Mouse (Mus musculus): ENCODE data around the gene Naip1. TPM values are rescaled to one million over a fixed set of nuclear protein-coding genes. Genes with fewer than 3 reads are reported as not detected.

Naip1 gene
- total RNA-seq, 1 experiment, result 0.04 TPM

DNA sequence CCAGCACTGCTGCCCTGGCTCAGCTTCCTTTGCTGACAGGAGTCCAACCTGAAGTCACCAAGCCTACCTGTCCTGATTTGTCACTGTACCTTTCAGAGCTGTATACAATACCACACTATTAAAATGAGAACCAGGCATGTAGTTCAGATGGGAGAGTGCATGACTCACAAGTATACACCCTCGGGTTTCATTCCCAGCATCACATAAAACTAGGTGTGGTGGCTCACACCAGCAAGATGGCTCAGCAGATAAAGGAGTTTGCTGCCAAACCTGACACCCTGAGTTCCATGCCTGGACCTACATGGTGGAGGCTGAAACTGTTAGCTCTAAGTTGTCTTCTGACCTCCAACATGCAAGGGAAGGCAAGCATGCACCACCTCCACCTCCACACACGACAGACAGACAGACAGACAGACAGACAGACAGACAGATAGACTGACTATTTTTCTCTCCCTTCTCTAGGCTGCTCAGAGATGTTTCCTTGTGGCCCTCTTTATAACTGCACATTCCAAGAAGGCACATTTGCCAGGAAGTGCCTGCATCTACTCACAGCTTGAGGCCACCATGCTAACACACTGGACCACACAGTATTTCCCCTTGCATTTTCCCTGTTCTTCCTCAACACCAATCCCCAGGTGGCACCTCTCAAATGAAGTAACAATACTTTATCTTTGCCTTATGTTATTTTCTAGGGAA is 11.0 kb upstream of the Naip1 start:
- DNase-seq (ENCODE audit: low read depth, low spot score), result no peak
- H3K27ac ChIP-seq (ENCODE audit: insufficient read depth, low read depth, low read length, poor library complexity, severe bottlenecking), result no peak overlapping the region
- no peak overlapping the region for H3K4me3 ChIP-seq (ENCODE audit: insufficient read depth in 1 of 2, low read depth in 1 of 2, low read length in 2 of 2, poor library complexity in 1 of 2, severe bottlenecking in 1 of 2)
- no peak overlapping the region for H3K9ac ChIP-seq (ENCODE audit: insufficient read depth, low read depth, low read length, poor library complexity, severe bottlenecking)
- no peaks in the 10 kb centered on the region for H3K9me3 ChIP-seq (ENCODE audit: control insufficient read depth, insufficient read depth, low read depth, low read length)
- in situ Hi-C loops (cut with MboI; ENCODE audit: low sequenced_read_pairs in 2 of 2, unreplicated experiment in 2 of 2), result no loop called here
- H3K4me1 ChIP-seq (ENCODE audit: control insufficient read depth in 2 of 2, insufficient read depth in 2 of 2, low read length in 2 of 2, poor library complexity in 1 of 2), result no peaks in the 10 kb centered on the region
- TF ChIP-seq ZNF384 (IDR thresholded peaks at IDR 0.05; ENCODE audit: low read depth, low read length) (no peak), HCFC1 (IDR thresholded peaks at IDR 0.05; ENCODE audit: borderline replicate concordance, insufficient read depth, low read length) (no peak), MAFK (IDR thresholded peaks at IDR 0.05; ENCODE audit: insufficient read depth, low read depth, low read length) (no peak), CHD2 (IDR thresholded peaks at IDR 0.05; ENCODE audit: low read depth, low read length) (no peak), ZC3H11A (IDR thresholded peaks at IDR 0.05; ENCODE audit: borderline replicate concordance, low read depth, low read length) (no peak)
- peaks cover 3% of the 10 kb centered on the region for H3K36me3 ChIP-seq (ENCODE audit: control insufficient read depth, insufficient read depth, low read length, poor library complexity, severe bottlenecking)

DNA sequence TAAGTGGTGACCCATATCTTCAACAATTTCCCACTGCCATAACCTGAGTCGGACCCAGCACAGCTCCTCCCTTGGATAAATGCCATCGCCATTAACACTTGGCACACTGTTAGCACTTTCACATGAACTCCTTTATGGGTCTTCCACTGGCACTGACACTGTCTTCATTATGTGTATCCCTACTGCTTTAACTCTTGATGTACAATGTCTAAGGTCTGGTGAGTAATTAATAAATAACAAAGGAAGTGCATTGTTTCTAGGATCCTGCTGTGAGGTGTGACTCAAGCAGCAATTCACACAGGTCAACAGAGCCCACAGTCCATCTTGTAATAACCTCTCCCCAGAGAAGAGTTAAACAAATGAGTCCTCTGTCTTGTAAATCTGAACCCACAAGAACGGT is 8.7 kb upstream of the Naip1 start:
- Histone ChIP-seq H3K4me3 (ENCODE audit: insufficient read depth in 1 of 2, low read depth in 1 of 2, low read length in 2 of 2, poor library complexity in 1 of 2, severe bottlenecking in 1 of 2) (no peak overlapping the region), H3K4me1 (ENCODE audit: control insufficient read depth in 2 of 2, insufficient read depth in 2 of 2, low read length in 2 of 2, poor library complexity in 1 of 2) (no peaks in the 10 kb centered on the region), H3K36me3 (ENCODE audit: control insufficient read depth, insufficient read depth, low read length, poor library complexity, severe bottlenecking) (peaks cover 3% of the 10 kb centered on the region; the same call in 1 of the 2 replicates), H3K9ac (ENCODE audit: insufficient read depth, low read depth, low read length, poor library complexity, severe bottlenecking) (no peak overlapping the region), H3K9me3 (ENCODE audit: control insufficient read depth, insufficient read depth, low read depth, low read length) (no peaks in the 10 kb centered on the region), H3K27ac (ENCODE audit: insufficient read depth, low read depth, low read length, poor library complexity, severe bottlenecking) (no peak overlapping the region)
- no peak for DNase-seq (ENCODE audit: low read depth, low spot score)
- in situ Hi-C loops (cut with MboI; ENCODE audit: low sequenced_read_pairs in 2 of 2, unreplicated experiment in 2 of 2), result no loop called here
- TF ChIP-seq ZNF384 (IDR thresholded peaks at IDR 0.05; ENCODE audit: low read depth, low read length) (no peak), HCFC1 (IDR thresholded peaks at IDR 0.05; ENCODE audit: borderline replicate concordance, insufficient read depth, low read length) (no peak), CHD2 (IDR thresholded peaks at IDR 0.05; ENCODE audit: low read depth, low read length) (no peak), ZC3H11A (IDR thresholded peaks at IDR 0.05; ENCODE audit: borderline replicate concordance, low read depth, low read length) (no peak), MAFK (IDR thresholded peaks at IDR 0.05; ENCODE audit: insufficient read depth, low read depth, low read length) (no peak)

DNA sequence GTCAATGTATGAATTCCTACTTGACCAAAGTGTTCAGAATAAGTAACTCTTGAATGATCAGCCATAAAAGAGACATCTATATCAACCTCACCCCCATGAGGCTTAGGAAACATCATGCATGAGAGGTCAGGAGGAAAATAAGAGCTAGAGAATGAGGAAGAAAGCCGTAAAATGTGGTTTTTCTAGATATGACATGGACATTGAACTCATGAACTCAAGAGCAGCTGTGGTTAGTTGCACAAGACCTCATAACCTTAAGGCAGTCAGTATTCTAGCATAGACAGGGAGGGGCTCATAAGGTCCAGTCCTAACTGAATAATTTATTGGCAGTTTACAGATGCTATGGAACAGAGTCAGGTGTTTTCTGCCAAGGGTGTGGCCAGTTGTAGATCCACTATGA is 3.2 kb downstream of the Naip1 start:
- Histone ChIP-seq H3K9me3 (ENCODE audit: control insufficient read depth, insufficient read depth, low read depth, low read length) (no peaks in the 10 kb centered on the region), H3K9ac (ENCODE audit: insufficient read depth, low read depth, low read length, poor library complexity, severe bottlenecking) (no peak overlapping the region), H3K4me1 (ENCODE audit: control insufficient read depth in 2 of 2, insufficient read depth in 2 of 2, low read length in 2 of 2, poor library complexity in 1 of 2) (no peaks in the 10 kb centered on the region), H3K36me3 (ENCODE audit: control insufficient read depth, insufficient read depth, low read length, poor library complexity, severe bottlenecking) (no peaks in the 10 kb centered on the region), H3K27ac (ENCODE audit: insufficient read depth, low read depth, low read length, poor library complexity, severe bottlenecking) (no peak overlapping the region), H3K4me3 (ENCODE audit: insufficient read depth in 1 of 2, low read depth in 1 of 2, low read length in 2 of 2, poor library complexity in 1 of 2, severe bottlenecking in 1 of 2) (no peak overlapping the region)
- in situ Hi-C loops (cut with MboI; ENCODE audit: low sequenced_read_pairs in 2 of 2, unreplicated experiment in 2 of 2), result no loop called here
- TF ChIP-seq ZC3H11A (IDR thresholded peaks at IDR 0.05; ENCODE audit: borderline replicate concordance, low read depth, low read length) (no peak), MAFK (IDR thresholded peaks at IDR 0.05; ENCODE audit: insufficient read depth, low read depth, low read length) (no peak), ZNF384 (IDR thresholded peaks at IDR 0.05; ENCODE audit: low read depth, low read length) (no peak), HCFC1 (IDR thresholded peaks at IDR 0.05; ENCODE audit: borderline replicate concordance, insufficient read depth, low read length) (no peak), CHD2 (IDR thresholded peaks at IDR 0.05; ENCODE audit: low read depth, low read length) (no peak)
- no peak for DNase-seq (ENCODE audit: low read depth, low spot score)

DNA sequence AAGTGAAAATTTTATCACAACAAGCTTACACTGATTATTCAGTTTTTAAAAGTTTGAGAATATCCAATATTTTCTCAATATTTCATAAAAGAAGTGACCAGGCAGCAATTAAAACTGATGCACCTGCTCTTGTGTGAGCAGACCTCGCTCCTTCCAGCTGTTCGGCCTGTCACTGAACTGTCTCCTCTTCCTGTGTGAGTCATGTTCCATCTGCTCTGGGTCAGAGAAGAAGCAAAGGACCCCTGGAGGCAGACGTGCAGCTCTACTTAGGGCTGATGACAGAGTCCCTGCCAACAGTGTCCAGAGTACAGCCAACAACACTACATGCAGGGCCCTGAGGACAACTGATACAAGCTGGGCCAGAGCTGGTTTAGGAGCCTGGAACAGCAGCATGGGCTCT is 12.6 kb downstream of the Naip1 start:
- Histone ChIP-seq H3K36me3 (ENCODE audit: control insufficient read depth, insufficient read depth, low read length, poor library complexity, severe bottlenecking) (no peaks in the 10 kb centered on the region), H3K9me3 (ENCODE audit: control insufficient read depth, insufficient read depth, low read depth, low read length) (no peaks in the 10 kb centered on the region), H3K4me3 (ENCODE audit: insufficient read depth in 1 of 2, low read depth in 1 of 2, low read length in 2 of 2, poor library complexity in 1 of 2, severe bottlenecking in 1 of 2) (no peak overlapping the region), H3K27ac (ENCODE audit: insufficient read depth, low read depth, low read length, poor library complexity, severe bottlenecking) (no peak overlapping the region), H3K9ac (ENCODE audit: insufficient read depth, low read depth, low read length, poor library complexity, severe bottlenecking) (no peak overlapping the region), H3K4me1 (ENCODE audit: control insufficient read depth in 2 of 2, insufficient read depth in 2 of 2, low read length in 2 of 2, poor library complexity in 1 of 2) (no peaks in the 10 kb centered on the region)
- DNase-seq (ENCODE audit: low read depth, low spot score), result no peak
- TF ChIP-seq CHD2 (IDR thresholded peaks at IDR 0.05; ENCODE audit: low read depth, low read length), result no peak
- TF ChIP-seq ZNF384 (IDR thresholded peaks at IDR 0.05; ENCODE audit: low read depth, low read length), result no peak
- no peak for TF ChIP-seq HCFC1 (IDR thresholded peaks at IDR 0.05; ENCODE audit: borderline replicate concordance, insufficient read depth, low read length)
- TF ChIP-seq MAFK (IDR thresholded peaks at IDR 0.05; ENCODE audit: insufficient read depth, low read depth, low read length), result no peak
- TF ChIP-seq ZC3H11A (IDR thresholded peaks at IDR 0.05; ENCODE audit: borderline replicate concordance, low read depth, low read length), result no peak
- in situ Hi-C loops (cut with MboI; ENCODE audit: low sequenced_read_pairs in 2 of 2, unreplicated experiment in 2 of 2), result no loop called here

All from ES-E14 (cell line).